Mouse (Mus musculus): ENCODE data around the gene Gli1.

- TF ChIP-seq EP300 (IDR thresholded peaks at IDR 0.05; ENCODE audit: insufficient read depth, low read depth, low read length) (no peak), POLR2A (IDR thresholded peaks at IDR 0.05; ENCODE audit: insufficient read depth, low read length) (no peak), CTCF (IDR thresholded peaks at IDR 0.05; ENCODE audit: low read depth, low read length) (no peak)
Measured at GRCm38 (mm10) chr10:127284724-127285500, 56.9 kb downstream of the Gli1 start.
